Mouse (Mus musculus): ENCODE results near the gene Dcaf6. TPM values are rescaled to one million over a fixed set of nuclear protein-coding genes. Genes with fewer than 3 reads are reported as not detected.

Dcaf6 gene
- total RNA-seq, 2 experiments from 2014 or later: 60.7 to 62.6 TPM

DNA sequence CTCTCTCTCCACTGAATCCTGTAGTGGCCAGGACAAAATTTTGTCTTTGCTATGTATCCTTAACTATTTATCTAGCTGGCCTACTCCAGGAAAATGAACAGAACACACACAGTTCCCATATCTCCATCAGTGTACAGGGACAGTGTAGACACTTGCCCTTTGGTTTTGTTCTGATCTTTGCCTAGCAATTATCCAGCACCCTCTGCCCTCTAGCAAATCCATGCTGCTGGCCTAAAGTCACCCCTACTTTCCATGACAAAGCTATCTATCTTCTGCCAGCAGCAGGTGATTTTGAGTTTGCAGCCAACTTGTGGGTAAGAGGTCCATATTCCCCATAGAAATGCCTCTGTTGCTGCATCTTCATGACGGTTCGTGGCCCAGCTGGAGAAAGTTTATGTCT, 132.9 kb downstream of the Dcaf6 start:
- intact Hi-C loops (cut with DNase I): no loop called here

DNA sequence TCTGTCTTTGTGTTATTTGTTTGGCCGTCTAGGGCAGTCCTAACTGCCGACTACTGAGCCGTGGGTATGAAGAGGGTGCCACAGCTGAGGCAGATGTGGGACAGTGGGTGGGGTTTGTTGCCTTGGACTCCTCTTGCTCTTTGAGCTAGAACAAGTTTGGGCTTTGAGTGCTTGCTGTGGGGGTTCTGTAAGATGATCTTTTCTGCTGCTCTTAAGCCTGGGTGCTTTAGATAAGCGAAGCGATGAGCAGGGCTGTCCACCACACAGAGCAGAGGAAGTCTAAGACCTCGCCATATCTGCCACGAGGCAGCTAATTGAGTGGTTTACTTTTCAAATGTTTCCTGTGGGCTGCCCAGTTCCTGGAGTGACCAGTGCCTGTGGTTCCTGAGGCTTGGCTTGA, 137.3 kb downstream of the Dcaf6 start:
- no peak for DNase-seq
- intact Hi-C loops (cut with DNase I): loop anchor here (5.0 kb wide), 1 partner anchor 86 kb away; the partner anchor contains the start of gene Tiprl

More for the DNA sequence above, 132.9 kb downstream of the Dcaf6 start:
- DNase-seq: no peak

DNA sequence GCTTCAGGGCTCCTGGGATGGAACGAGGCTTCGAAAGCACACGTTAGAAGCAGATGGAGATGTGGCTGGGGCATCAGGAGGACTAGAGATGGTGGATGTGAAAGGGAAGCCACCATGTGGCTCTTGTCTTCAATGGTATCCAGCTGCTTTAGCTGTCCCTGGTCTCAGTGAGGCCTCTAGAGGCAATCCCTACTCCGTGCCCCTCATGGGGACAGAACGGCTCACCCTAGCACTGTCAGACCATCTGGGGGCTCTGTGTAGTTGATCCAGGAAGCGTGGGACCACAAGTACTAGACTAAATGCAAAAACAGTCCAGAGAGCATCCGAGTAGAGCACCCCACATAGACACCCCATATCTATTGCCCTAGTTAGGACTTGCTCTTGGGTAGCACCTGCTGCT, 138.4 kb downstream of the Dcaf6 start:
- DNase-seq: no peak
- intact Hi-C loops (cut with DNase I): loop anchor here (5.0 kb wide), 1 partner anchor 85 kb away; the partner anchor contains the start of gene Tiprl

DNA sequence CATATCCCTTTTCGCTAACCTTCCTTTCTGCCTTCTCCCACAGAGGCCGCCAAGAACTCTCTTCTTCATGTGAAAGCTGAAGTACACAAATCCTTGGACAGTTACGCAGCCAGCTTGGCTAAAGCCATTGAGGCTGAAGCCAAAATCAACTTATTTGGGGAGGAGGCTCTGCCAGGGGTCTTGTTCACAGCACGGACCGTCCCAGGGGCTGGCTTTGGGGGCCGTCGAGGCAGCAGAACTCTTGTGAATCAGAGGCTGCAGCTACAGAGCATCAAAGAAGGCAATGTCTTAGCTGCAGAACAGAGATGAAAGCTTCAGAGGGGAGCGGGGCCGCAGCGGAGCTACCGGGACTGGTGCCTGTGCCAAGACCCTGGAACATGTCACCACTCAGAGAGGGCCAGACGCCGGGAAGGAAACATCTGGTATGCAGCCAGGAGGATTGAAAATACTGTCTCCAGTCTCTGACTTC, 138.8 kb downstream of the Dcaf6 start:
- intact Hi-C loops (cut with DNase I): loop anchor here (5.0 kb wide), 1 partner anchor 84 kb away; the partner anchor contains the start of gene Tiprl
- peak; percentile 10 for DNase-seq

DNA sequence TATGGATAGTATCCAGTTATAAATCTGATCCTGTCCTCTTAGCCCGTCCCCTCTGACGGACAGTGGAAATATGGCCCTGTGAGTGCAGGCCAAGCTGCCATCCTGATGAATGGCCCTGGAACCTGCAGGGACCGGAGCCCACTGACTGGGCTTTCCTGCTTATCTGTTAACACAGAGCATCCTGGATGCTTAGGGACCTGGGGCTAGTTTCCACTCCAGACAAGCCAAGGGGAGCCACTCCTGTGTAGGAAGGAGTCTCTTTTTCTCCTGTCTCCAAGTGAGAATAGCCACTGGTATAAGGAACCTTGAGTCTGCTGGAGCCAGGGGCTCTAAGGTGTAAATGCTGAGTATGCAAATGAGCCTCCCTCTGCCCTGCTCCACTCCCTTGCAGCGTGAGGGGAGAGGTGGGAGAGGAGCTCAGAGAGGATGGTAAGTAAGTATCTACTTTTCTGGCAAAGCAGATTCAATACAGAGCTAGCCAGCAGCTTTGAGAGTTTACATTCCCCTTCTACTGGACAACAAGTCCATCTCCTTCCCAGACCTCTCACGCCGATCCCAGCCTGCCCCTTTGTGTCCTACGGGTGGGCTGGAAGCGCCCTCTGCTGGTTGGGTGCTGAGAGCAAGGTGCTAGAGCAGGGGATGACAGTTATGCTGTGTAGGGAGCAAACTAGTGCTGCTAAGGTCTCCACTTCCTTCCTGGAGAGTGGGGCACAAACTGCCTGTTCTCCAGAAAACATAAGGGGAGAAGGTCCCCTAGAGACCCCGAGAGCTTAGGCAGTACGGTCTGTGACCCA, 139.9 kb downstream of the Dcaf6 start:
- peak; percentile 84 for DNase-seq
- intact Hi-C loops (cut with DNase I): loop anchor here (5.0 kb wide), 1 partner anchor 83 kb away; the partner anchor contains the start of gene Tiprl

DNA sequence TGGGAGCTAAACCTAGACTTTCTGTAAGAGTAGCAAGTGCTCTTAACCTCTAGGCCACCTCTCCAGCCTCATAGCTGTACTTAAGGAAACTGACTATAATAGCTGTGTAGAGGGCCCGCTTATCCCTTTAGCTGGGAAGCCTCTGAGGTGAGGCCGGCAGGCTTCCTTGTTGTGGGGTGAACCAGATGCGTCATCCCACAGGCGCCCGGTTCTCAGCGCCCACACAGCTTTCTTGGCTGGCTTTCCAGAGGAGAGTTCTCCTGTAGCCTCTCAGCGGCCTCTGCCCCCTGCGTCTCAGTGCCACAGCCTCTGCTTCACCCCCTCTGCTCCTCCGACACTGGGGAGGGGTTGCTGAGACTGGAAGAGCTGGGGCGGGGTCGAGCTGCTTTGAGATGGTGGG, 143.9 kb downstream of the Dcaf6 start:
- DNase-seq: peak; percentile 8
- intact Hi-C loops (cut with DNase I): no loop called here

DNA sequence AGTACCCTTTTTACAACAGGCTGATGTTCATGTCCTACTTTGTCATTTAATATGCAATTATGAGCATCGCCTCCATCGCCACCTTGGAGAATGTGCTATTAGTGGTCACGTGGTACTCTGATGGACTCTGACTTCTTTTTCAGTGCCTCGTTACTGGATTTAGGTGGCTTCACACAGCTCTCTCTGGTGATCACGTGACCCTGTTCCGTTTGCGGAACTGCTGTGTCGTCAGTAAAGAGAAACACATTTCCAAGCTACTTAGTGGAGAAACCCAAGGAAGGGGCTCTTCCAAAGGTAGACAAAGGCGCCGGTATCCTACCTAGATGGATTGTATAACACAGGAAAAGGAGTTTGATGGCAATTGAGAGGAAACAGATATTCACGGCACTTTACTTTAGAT, 152.1 kb downstream of the Dcaf6 start:
- no peak for DNase-seq
- intact Hi-C loops (cut with DNase I): no loop called here

DNA sequence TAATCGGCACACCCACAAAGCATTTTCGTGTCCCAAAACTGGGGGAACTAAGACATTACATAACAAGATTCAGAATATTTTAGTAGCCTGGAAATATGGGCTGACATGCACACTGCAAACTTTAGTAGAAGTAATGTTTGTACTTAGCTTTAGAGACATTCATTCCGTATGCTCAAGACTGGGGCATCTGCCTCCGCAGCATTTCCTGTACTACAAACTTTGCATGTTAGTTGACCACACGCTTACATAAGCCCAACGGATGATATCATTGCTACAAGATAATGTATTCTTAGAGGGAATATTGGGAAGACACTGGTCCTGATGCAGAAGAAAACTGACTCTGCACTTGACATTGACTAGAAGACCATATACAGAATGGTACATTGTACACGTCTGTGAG, 155.9 kb downstream of the Dcaf6 start:
- intact Hi-C loops (cut with DNase I): no loop called here
- no peak for DNase-seq

DNA sequence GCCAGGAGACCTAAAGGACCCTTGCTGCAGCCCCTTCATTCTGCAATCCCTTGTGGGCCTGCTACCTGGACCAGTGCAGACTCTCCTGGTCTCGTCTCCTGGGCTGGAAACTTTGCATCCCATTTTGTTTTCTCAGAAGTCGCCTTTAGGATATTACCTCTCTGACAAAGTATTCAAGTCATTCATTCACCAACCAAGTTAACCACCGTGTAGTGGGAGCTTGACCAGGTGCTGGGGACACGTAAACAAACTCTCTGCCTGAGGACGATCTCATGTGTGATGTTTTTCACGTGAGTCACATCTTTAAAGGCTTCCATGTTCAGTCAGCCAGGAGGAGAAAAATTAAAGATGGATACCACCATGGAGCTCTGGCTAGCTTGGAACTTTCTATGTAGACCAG, 157.1 kb downstream of the Dcaf6 start:
- DNase-seq: no peak
- intact Hi-C loops (cut with DNase I): no loop called here

DNA sequence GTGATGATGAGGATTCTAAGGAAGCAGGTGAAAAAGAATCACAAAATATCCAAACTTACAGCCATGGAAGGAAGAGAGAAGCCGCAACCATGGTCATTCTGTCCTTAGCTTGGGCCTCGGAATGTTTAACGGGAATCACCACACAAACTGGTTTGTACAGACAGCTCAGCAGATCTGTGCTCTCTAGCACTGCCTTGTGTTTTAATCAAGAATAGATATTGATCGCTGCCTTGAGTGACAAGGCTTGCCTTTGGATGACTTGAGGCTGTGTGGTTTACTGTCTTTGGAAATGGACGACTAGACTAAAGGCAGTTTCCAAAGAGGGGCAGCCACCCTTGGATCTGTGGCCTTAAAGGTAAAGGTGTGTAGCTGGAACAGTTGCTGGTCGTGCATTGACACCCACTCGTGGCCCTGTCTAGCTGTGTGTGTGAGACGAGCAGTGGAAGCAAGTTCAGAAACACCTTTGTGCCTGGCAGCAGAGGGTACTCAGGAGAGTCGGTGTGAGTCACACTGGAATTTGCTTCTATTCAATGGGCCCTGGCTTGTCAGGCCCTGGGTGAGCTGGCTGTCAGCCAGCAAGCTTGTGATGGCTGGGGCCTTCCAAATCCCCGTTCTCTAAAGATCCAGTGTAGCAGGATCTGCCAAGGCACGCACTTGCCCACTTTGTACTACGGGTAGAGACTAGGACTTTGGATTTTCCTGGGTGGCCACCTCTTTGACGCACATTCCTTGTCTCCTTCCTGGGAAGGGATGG, 157.6 kb downstream of the Dcaf6 start:
- DNase-seq: peak; percentile 56

DNA sequence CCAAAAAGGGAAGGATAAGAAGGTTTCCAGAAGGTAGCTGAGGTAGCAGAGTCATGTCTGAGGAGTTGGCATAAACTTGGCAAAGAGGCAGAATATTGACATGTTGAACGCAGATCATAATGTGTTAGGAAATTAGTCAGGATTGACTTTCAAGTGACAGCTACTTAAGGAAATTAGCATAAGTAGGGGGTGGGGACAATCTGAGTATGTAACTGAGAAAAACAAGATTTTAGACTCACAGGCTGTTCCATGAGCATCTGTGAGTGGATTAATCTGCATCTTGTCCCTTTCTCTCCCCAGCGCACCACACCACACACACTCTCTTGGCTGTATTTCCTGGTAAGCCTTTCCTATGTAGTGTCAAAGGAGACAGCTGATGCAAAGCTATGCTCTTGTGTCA, 158.7 kb downstream of the Dcaf6 start:
- no peak for DNase-seq
- intact Hi-C loops (cut with DNase I): no loop called here

More for the DNA sequence above, 157.6 kb downstream of the Dcaf6 start:
- intact Hi-C loops (cut with DNase I): no loop called here

DNA sequence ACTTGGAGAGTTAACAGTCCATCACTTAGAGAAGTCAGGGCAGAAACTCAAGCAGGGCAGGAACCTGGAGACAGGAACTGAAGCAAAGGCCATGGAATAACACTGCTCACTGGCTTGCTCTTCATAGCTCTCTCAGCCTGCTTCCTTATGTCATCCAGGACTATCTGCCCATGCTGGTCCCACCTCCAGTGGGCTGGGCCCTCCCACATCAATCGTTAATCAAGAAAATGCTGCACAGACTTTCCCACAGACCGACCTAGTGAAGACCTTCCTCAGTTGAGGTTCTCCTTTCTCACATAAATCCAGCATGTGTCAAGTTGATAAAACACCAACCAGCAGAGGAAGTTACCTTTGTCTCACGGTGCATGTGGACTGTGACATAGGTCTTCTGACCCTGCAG, 159.2 kb downstream of the Dcaf6 start:
- DNase-seq: no peak
- intact Hi-C loops (cut with DNase I): no loop called here

DNA sequence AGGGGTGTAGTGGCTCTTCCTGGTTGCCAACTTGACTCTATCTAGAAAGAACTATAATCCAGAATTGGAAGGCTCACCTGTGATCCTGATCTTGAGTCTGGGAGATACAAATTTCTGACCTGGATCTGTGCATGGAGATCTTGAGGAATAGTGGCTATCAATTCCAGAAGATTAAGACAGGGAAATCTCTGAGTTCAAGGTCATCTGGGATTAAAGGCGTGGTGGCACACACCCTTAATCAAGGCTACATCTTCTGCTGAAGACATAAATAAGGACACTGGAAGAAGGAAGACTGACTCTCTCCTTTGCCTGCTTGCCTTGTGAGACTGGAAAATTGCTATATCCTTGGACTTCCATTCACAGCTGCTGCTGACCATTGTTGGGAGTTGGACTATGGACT, 164.8 kb downstream of the Dcaf6 start, which contains the start of gene Gpr161:
Gpr161 (plus strand) TSS at position 301 of the 400 bp plus-strand sequence.
- intact Hi-C loops (cut with DNase I): no loop called here

DNA sequence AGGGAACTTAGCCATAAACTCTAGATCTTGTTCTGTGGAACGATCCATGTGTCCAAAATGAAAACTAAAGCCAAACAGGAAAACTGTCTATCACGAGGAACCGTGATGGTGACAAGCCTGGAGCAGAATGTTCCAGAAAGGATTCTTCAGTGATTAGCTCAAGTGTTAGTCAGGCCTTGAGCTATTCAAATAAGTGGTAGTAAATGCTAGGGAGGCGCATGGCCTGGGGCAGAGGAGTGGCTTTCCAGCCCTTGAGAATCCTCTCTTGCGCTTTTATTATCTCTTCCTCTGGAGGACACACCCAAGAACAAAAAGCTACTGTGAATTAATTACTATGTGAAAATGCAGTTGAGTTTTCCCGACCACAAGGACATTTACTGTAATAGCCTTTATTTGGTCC, 168.7 kb downstream of the Dcaf6 start:
- DNase-seq: no peak
- intact Hi-C loops (cut with DNase I): no loop called here

More for the DNA sequence above, 164.8 kb downstream of the Dcaf6 start, which contains the start of gene Gpr161:
- DNase-seq: no peak

DNA sequence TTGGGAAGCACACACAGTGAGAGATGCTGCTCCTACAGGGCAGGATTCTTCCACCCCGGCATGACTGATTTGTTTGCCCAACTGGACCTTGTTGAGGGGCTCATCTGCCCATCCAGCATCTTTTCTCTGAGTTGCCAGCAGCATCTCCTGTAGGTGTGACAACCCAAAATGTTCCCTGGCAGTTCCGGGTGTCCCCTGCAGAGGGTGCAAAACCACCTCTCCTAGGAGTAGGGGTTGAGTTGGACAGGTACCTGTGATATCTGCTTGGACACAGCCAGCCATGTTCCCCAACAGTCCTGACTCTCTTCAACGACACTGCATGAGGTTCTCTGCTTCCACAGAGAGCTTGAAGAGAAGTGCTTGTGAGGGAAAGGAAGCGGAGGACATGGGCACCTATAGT, 170.4 kb downstream of the Dcaf6 start:
- DNase-seq: no peak
- intact Hi-C loops (cut with DNase I): no loop called here

DNA sequence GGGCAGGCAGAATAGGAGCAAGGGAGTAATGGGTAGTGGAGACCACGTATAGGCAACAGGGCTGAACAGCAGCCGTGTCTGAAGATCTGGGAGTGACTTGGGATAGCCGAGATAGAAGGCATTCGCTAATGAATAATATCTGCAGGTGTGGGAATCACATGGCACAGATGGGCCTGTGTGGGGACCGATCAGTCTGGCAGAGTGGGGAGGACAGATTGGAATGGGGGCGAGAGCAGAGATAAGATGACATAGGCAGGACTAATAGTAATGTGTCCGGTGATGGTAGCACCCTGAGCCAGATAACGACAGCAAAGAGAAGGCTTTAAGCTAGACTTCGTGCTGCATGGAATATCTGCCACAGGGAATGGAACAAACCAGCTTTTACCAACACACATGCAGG, 172.1 kb downstream of the Dcaf6 start:
- no peak for DNase-seq
- intact Hi-C loops (cut with DNase I): no loop called here

DNA sequence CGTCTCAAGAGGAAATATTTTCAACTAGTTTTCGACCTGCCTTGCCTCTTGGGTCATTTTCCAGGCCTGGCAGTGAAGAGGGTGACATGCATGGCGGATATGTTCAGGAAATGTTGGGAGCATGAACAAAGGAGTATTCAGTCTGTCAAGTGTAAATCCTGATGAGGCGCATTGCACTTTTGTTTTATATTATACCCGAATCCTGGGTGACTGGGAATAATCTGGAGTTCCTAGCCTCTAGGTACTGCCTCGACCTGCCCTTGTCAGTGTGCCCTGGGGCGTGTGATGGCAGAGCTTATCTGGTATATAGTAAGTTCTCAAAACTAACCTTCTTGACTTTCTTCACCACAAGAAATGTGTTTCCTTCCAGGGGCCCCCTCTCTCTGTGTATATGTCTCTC, 176.2 kb downstream of the Dcaf6 start:
- no peak for DNase-seq
- intact Hi-C loops (cut with DNase I): no loop called here

DNA sequence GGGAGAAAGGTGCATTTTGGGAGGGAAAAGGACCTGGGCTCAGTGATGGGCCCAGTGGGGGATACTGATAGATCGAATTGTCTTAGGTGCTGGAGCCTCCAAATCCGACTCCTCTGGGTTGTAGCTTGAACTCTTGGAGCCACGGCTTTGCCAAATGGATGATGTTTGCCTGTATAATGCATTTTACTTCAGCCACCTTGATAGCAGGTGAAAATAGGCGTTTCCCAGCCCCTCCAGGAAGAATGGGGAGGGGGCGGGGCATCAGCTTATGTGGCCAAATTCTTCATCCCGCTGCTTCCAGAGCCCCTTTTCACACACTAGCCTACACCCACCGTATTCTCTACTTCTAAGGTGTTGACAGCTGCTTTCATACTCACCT, 177.3 kb downstream of the Dcaf6 start:
- intact Hi-C loops (cut with DNase I): no loop called here
- no peak for DNase-seq

DNA sequence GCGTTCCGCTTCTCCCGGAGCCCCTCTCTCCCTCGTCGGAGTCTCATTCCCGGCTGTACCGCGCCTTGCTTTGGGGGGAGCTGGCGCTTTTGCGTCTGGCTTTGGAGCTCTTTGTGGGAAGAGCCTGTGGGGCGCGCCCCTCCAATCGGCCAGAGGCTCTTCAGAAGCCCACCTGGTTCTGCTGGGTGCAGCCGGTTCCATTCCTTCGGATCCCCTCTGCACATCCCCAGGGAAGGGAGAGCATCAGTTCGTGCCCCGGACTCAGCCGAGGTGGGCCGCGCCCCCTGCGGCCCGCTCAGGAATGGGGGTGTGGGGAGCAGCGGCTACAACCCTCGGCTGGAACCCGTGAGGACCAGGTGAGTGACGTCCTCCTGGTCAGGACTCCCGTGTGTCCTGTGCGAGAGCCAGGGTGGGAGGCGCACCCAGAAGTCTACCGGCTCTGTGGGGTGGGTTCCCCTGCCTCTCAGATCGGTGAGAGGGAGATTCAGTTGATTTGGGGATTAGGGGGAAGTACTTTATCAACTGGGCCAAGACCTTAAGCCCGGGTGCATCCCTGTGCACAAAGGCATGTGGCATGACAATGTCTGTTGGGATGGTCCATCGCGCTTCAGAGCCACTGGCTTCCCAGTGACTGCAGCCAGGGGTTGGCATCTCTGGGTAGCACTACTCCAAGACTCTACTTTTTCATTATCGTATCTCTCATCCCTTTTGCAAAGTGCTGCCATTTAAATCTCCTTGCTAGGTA, 177.9 kb downstream of the Dcaf6 start:
- intact Hi-C loops (cut with DNase I): no loop called here
- no peak for DNase-seq

DNA sequence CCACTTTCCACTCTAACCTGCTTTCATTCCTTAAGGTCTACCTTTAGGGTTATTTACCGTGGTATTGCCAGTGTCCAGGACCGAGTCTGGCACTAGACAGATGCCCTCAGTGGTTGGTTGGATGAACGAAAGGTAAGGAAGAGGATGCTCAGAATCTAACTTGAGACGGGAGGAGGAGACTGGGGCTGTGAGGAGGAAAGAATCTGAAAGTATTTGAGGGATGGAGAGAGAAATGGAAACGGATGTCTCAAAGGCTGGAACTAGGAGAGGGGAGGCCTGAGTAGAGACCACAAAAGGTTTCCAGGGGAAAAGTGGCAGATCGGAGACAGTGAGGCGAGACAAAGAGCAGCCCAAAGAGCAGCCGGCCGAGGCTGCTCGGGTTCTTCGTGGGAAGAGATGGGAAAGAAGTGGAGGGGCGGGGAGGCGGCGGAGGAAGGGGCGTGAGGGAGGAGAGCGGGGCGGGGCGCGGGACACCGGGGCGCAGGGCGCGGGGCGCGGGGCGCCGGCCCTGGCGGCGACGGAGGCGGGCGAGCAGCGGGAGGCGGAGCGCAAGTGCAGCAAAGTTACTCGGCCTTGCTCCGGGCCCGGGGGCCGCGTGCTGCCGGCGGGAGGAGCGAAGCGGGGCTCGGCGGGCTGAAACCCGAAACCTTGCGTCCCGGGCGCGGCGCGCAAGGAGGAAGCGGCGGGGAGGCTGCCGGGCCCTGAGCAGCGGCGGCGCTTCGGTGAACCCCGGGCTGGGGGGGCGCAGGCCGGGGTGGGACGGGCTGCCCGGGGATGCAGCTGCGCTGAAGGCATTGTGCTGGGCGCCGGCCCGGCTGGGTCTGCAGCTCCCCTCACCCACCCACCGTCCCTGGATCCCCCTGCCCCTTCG, 178.7 kb downstream of the Dcaf6 start:
- intact Hi-C loops (cut with DNase I): no loop called here
- peak; percentile 66 for DNase-seq
